Mouse (Mus musculus): Measurements from ENCODE around the gene Lamtor5. TPM values are rescaled to one million over a fixed set of nuclear protein-coding genes. Genes with fewer than 3 reads are reported as not detected.

Gene Lamtor5
- total RNA-seq (2023), result 10 to 100 TPM; 62.9 to 77.6 TPM

DNA sequence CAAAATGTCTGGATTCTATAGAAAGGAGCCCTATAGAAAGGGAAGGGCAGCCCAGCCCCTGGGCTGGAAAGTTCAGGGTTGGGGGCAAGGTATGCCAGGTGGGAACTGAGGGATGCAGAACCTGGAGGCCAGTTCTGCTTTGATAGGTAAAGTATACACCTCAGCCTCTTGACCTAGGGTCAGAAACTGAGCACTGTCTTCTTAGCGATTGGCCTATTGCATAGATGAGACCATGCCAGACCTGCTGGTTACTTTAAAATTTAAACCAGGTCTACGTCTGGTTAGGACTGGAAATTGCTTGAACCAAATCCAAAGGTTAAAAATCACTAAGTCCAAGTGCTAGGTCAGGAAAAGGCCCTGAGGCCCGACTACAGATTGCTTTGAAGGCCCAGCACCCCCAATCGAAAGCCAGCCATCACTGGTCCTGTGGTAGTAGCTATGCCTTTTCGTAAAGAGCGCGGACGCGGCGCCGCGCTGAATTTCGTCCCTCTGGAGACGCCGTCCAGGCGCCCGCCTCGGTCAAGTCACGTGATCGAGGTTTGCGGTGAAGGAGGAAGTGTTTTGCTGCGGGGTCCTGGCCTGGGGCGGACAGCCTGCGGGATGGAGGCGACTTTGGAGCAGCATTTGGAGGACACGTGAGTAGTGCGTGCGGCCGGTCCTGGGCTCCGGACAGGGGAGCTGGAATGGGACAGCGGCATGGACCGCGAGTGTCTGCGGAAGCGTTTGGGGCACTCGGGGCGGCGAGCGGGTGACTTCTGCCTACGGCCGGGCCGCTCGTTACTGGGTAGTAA is at the start of gene Lamtor5:
Gene Lamtor5, plus strand, starts transcription at position 380 of the 791 bp plus-strand sequence.

DNA sequence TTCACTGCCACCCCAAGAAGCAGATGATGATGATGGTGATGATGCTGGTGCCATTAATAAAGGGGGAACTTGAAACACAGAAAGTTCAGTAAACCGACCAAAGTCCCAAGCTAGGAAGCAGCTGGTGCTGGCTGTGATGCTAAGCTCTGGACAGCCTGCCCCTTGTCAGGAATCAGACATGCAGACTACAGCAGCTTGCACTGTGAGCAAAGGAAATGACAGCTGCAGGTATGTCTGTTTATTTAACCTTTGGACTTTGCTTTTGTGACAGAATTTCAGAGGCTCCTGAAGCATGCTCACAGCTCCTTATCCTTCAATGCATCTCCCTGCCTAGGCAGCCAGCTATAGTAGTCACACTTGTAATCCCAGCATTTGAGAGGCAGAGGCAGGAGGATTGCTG is 48.1 kb upstream of the Lamtor5 start, which contains the start of gene A630076J17Rik:
Gene A630076J17Rik, plus strand, starts transcription at position 88 of the 400 bp plus-strand sequence.

DNA sequence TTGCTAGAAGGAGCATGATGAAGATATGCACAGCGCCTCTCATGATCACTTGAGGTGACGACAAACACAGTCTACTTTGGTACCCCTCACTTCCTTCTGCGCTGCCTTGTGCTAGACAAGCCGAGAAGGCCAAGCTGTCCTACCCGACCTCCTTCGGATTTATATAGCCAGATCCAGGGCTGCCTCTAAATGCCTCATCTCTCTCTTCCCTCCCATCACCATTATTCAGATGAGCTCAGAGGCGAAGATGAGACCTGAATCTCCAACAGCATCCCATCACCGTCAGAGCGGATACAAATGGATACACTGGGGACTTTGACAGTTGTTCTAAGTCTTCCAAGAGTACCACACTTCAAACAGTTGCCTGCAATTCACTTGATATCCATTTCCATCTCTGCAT is 39.1 kb upstream of the Lamtor5 start, which contains the start of gene Prok1:
Gene Prok1, minus strand, starts transcription at position 101 of the 400 bp plus-strand sequence.

DNA sequence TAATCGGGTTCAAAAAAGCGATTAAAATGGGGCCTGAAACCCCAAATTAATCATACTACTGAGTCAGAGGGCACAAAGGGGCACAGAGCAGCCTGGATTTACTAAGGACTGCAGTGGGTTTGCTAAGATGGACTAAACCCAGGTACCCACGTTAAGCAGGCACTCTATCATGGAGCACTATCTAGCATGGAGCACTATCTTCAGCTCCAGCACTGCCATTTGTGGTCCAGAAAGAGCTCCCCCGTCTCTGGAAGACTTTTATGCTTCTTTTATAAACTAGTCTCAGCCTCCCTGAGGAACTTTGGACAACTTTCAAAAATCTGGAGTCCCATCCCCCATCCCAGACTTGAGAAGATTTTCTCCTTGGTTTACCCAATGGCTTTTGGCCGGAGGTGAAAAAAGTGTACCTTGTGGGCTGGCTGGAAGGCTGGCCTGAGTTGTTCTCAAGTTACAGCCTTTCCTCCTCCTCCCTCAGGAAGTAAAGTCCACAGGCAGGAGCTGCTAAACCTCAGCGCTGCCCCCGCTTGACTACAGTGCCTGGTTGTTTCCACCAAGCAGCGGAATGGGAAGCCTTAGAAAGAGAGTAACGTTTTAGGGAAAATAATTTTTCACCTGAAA is 12.2 kb downstream of the Lamtor5 start, which contains the start of gene Slc16a4:
Gene Slc16a4, plus strand, starts transcription at position 467 of the 618 bp plus-strand sequence.

Other genes starting within 250 kb of the Lamtor5 start
- 10 to 100 TPM; 17.4 to 17.6 TPM for gene Kcna3, start 242.7 kb upstream of the Lamtor5 start, total RNA-seq (2023)
- gene Kcna2, start 177.7 kb upstream of the Lamtor5 start, total RNA-seq (2023), result 10 to 100 TPM in 1 of 2 experiments, 1 to 10 TPM in 1; 8.8 to 10.4 TPM
- gene Kcna10, start 95.8 kb upstream of the Lamtor5 start, total RNA-seq (2023), result not detected
- gene Cym, start 57.1 kb upstream of the Lamtor5 start, total RNA-seq (2023), result not detected
- gene A630076J17Rik, start 48.2 kb upstream of the Lamtor5 start, total RNA-seq (2023), result not detected
- gene Prok1, start 39.2 kb upstream of the Lamtor5 start, total RNA-seq (2023), result not detected
- gene Slc16a4, start 12.4 kb downstream of the Lamtor5 start, total RNA-seq (2023), result under 1 TPM; 0.18 to 0.43 TPM
- gene Rbm15, start 54.8 kb downstream of the Lamtor5 start, total RNA-seq (2023), result 10 to 100 TPM; 37.7 to 43.3 TPM
- gene Kcnc4, start 180.7 kb downstream of the Lamtor5 start, total RNA-seq (2023), result not detected
- not detected for gene Slc6a17, start 239.2 kb downstream of the Lamtor5 start, total RNA-seq (2023)

All from monocyte, adult 59 days (primary cell).